Mouse (Mus musculus): ENCODE results near the gene 2810006K23Rik. TPM values are rescaled to one million over a fixed set of nuclear protein-coding genes. Genes with fewer than 3 reads are reported as not detected.

2810006K23Rik gene
- polyA plus RNA-seq, 1 experiment from 2014 or later, result 20.2 TPM

- no peaks in the 10 kb centered on the region for H3K4me1 ChIP-seq (replicated peaks; ENCODE audit: control insufficient read depth, insufficient read depth, low read length)
- H3K9ac ChIP-seq (ENCODE audit: low read length), result no peak overlapping the region
- H3K4me3 ChIP-seq (ENCODE audit: low read depth, low read length), result no peak overlapping the region
- no peaks in the 10 kb centered on the region for H3K27me3 ChIP-seq (ENCODE audit: control insufficient read depth, insufficient read depth, low read length)
- no peaks in the 10 kb centered on the region for H3K9me3 ChIP-seq (ENCODE audit: control insufficient read depth, low read length)
- DNase-seq (ENCODE audit: low spot score), result no peak
- ATAC-seq (replicated peaks; ENCODE audit: low FRiP score), result no peak
- H3K4me2 ChIP-seq (ENCODE audit: low read depth, low read length, severe bottlenecking), result no peak overlapping the region
- H3K36me3 ChIP-seq (ENCODE audit: control insufficient read depth, insufficient read depth, low read length), result peaks cover 5% of the 10 kb centered on the region; the same call in 1 of the 2 replicates
- H3K27ac ChIP-seq (ENCODE audit: low read depth, low read length), result no peak overlapping the region
- 87% methylated on average over 5 of the region's 5 CpGs for WGBS
Observed at GRCm38 (mm10) chr5:124387932-124388331, 60.0 kb downstream of the 2810006K23Rik start.

Other genes starting within 250 kb of the 2810006K23Rik start
- 1.6 and 1.7 TPM in 2 replicates for gene Abcb9, start 232.3 kb upstream of the 2810006K23Rik start, polyA plus RNA-seq (2014; fragmentation: Nextera tagmentation; extraction: Ambion mirVana)
- gene Ogfod2, start 215.8 kb upstream of the 2810006K23Rik start, polyA plus RNA-seq (2014; fragmentation: Nextera tagmentation; extraction: Ambion mirVana), result 14.5 and 15.8 TPM in 2 replicates
- gene Arl6ip4, start 212.0 kb upstream of the 2810006K23Rik start, polyA plus RNA-seq (2014; fragmentation: Nextera tagmentation; extraction: Ambion mirVana), result 108 and 110 TPM in 2 replicates
- 6.8 and 7.1 TPM in 2 replicates for gene Pitpnm2, start 78.3 kb upstream of the 2810006K23Rik start, polyA plus RNA-seq (2014; fragmentation: Nextera tagmentation; extraction: Ambion mirVana)
- gene Mphosph9, start 117 bp upstream of the 2810006K23Rik start, polyA plus RNA-seq (2014; fragmentation: Nextera tagmentation; extraction: Ambion mirVana), result 21.2 and 22.2 TPM in 2 replicates
- gene Cdk2ap1, start 35.0 kb downstream of the 2810006K23Rik start, polyA plus RNA-seq (2014; fragmentation: Nextera tagmentation; extraction: Ambion mirVana), result 310 and 367 TPM in 2 replicates
- gene Sbno1, start 97.9 kb downstream of the 2810006K23Rik start, polyA plus RNA-seq (2014; fragmentation: Nextera tagmentation; extraction: Ambion mirVana), result 87.3 and 92.8 TPM in 2 replicates
- gene Kmt5a, start 111.8 kb downstream of the 2810006K23Rik start, polyA plus RNA-seq (2014; fragmentation: Nextera tagmentation; extraction: Ambion mirVana), result 120 and 133 TPM in 2 replicates
- 20.7 and 22.1 TPM in 2 replicates for gene Rilpl2, start 150.3 kb downstream of the 2810006K23Rik start, polyA plus RNA-seq (2014; fragmentation: Nextera tagmentation; extraction: Ambion mirVana)
- gene Snrnp35, start 155.0 kb downstream of the 2810006K23Rik start, polyA plus RNA-seq (2014; fragmentation: Nextera tagmentation; extraction: Ambion mirVana), result 14.3 and 17.3 TPM in 2 replicates
- 21.6 and 24.1 TPM in 2 replicates for gene Rilpl1, start 203.3 kb downstream of the 2810006K23Rik start, polyA plus RNA-seq (2014; fragmentation: Nextera tagmentation; extraction: Ambion mirVana)
- 445 and 465 TPM in 2 replicates for gene Tmed2, start 212.6 kb downstream of the 2810006K23Rik start, polyA plus RNA-seq (2014; fragmentation: Nextera tagmentation; extraction: Ambion mirVana)
- gene Ddx55, start 224.8 kb downstream of the 2810006K23Rik start, polyA plus RNA-seq (2014; fragmentation: Nextera tagmentation; extraction: Ambion mirVana), result 16.5 and 18.3 TPM in 2 replicates

Measured in forebrain, embryonic 11.5 days (tissue).